Mouse (Mus musculus): ENCODE results near the gene Clic6. TPM values are rescaled to one million over a fixed set of nuclear protein-coding genes. Genes with fewer than 3 reads are reported as not detected.

Gene Clic6
- polyA plus RNA-seq, 1 experiment from 2014 or later = 1.5 TPM

GRCm38 (mm10) chr16:92470706-92471105 is 14.8 kb upstream of the Clic6 start, which contains the start of gene Rcan1:
Gene Rcan1, minus strand, starts transcription at chr16:92470867.
- no peak within 1 kb of the TSS for H3K27ac ChIP-seq (replicated peaks)
- no peak within 1 kb of the TSS for H3K4me2 ChIP-seq
- ATAC-seq (ENCODE audit: extremely low read depth, insufficient number of reproducible peaks, low FRiP score, low TSS enrichment) = no peak
- WGBS = 60% methylated on average over 6 of the region's 6 CpGs
- no peaks in the 10 kb centered on the region for H3K9me3 ChIP-seq
- no peaks in the 10 kb centered on the region for H3K27me3 ChIP-seq (replicated peaks)
- H3K9ac ChIP-seq = no peak within 1 kb of the TSS
- no peak within 1 kb of the TSS for H3K4me3 ChIP-seq
- H3K36me3 ChIP-seq = no peaks in the 10 kb centered on the region
- peaks cover 15% of the 10 kb centered on the region for H3K4me1 ChIP-seq

- 47% methylated on average over 3 of the region's 3 CpGs for WGBS
- ATAC-seq (ENCODE audit: extremely low read depth, insufficient number of reproducible peaks, low FRiP score, low TSS enrichment) = no peak
- H3K9ac ChIP-seq = no peak overlapping the region
- peaks cover 8% of the 10 kb centered on the region; the same call in 1 of the 2 replicates for H3K4me1 ChIP-seq
- H3K27ac ChIP-seq (replicated peaks) = no peak overlapping the region
- H3K9me3 ChIP-seq = no peaks in the 10 kb centered on the region
- H3K4me3 ChIP-seq = no peak overlapping the region
- H3K4me2 ChIP-seq = no peak overlapping the region
- peaks cover 9% of the 10 kb centered on the region; the same call in 1 of the 2 replicates for H3K27me3 ChIP-seq (replicated peaks)
- no peaks in the 10 kb centered on the region for H3K36me3 ChIP-seq
These were observed 12.6 kb upstream of the Clic6 start for GRCm38 (mm10) chr16:92472898-92473297.

- H3K27me3 ChIP-seq (replicated peaks) = peaks cover 27% of the 10 kb centered on the region
- H3K36me3 ChIP-seq = no peaks in the 10 kb centered on the region
- H3K4me3 ChIP-seq = peak overlapping the region; percentile 33
- H3K9me3 ChIP-seq = no peaks in the 10 kb centered on the region
- peaks cover 11% of the 10 kb centered on the region; the same call in 1 of the 2 replicates for H3K4me1 ChIP-seq
- peak; percentile 82 for ATAC-seq (ENCODE audit: extremely low read depth, insufficient number of reproducible peaks, low FRiP score, low TSS enrichment)
- 0 out of 2 replicates have a peak overlapping the region, but pooled peaks have one; percentile 3 for H3K27ac ChIP-seq (replicated peaks)
- peak overlapping the region; percentile 58 for H3K4me2 ChIP-seq
- peak overlapping the region; percentile 33; the same call in 1 of the 2 replicates for H3K9ac ChIP-seq
- 34% methylated on average over 25 of the region's 25 CpGs for WGBS
These were observed 10.3 kb upstream of the Clic6 start for GRCm38 (mm10) chr16:92475093-92475860.

GRCm38 (mm10) chr16:92478561-92479150 is 6.9 kb upstream of the Clic6 start:
- peaks cover 8% of the 10 kb centered on the region; the same call in 1 of the 2 replicates for H3K4me1 ChIP-seq
- no peak overlapping the region for H3K27ac ChIP-seq (replicated peaks)
- peak overlapping the region; percentile 42 for H3K4me3 ChIP-seq
- no peaks in the 10 kb centered on the region for H3K9me3 ChIP-seq
- ATAC-seq (ENCODE audit: extremely low read depth, insufficient number of reproducible peaks, low FRiP score, low TSS enrichment) = no peak
- peak overlapping the region; percentile 68 for H3K4me2 ChIP-seq
- 9% methylated on average over 23 of the region's 23 CpGs for WGBS
- peak overlapping the region; percentile 58 for H3K9ac ChIP-seq
- H3K36me3 ChIP-seq = no peaks in the 10 kb centered on the region
- peaks cover 37% of the 10 kb centered on the region for H3K27me3 ChIP-seq (replicated peaks)

- Histone ChIP-seq H3K27ac (replicated peaks) (no peak overlapping the region), H3K4me1 (peaks cover 7% of the 10 kb centered on the region), H3K36me3 (no peaks in the 10 kb centered on the region), H3K4me2 (no peak overlapping the region), H3K9ac (no peak overlapping the region), H3K4me3 (no peak overlapping the region), H3K27me3 (replicated peaks) (peaks cover 6% of the 10 kb centered on the region; the same call in 1 of the 2 replicates), H3K9me3 (no peaks in the 10 kb centered on the region)
- ATAC-seq (ENCODE audit: extremely low read depth, insufficient number of reproducible peaks, low FRiP score, low TSS enrichment) = no peak
- WGBS = 67% methylated on average over 6 of the region's 6 CpGs
These were observed 1.6 kb downstream of the Clic6 start for GRCm38 (mm10) chr16:92487086-92487485.

- H3K9ac ChIP-seq = no peak overlapping the region
These were observed 2.0 kb downstream of the Clic6 start for GRCm38 (mm10) chr16:92487489-92487888.

GRCm38 (mm10) chr16:92488456-92488855 is 2.9 kb downstream of the Clic6 start:
- Histone ChIP-seq H3K4me3 (no peak overlapping the region), H3K27ac (replicated peaks) (no peak overlapping the region), H3K4me2 (no peak overlapping the region), H3K9me3 (no peaks in the 10 kb centered on the region), H3K4me1 (peaks cover 13% of the 10 kb centered on the region), H3K27me3 (replicated peaks) (peaks cover 6% of the 10 kb centered on the region; the same call in 1 of the 2 replicates), H3K9ac (no peak overlapping the region), H3K36me3 (no peaks in the 10 kb centered on the region)
- 88% methylated on average over 5 of the region's 5 CpGs for WGBS
- ATAC-seq (ENCODE audit: extremely low read depth, insufficient number of reproducible peaks, low FRiP score, low TSS enrichment) = no peak

More at GRCm38 (mm10) chr16:92487489-92487888, 2.0 kb downstream of the Clic6 start:
- Histone ChIP-seq H3K4me1 (peaks cover 11% of the 10 kb centered on the region), H3K4me2 (no peak overlapping the region), H3K27ac (replicated peaks) (no peak overlapping the region), H3K36me3 (no peaks in the 10 kb centered on the region), H3K27me3 (replicated peaks) (peaks cover 6% of the 10 kb centered on the region; the same call in 1 of the 2 replicates), H3K9me3 (no peaks in the 10 kb centered on the region), H3K4me3 (no peak overlapping the region)
- WGBS = 38% methylated on average over 4 of the region's 4 CpGs
- no peak for ATAC-seq (ENCODE audit: extremely low read depth, insufficient number of reproducible peaks, low FRiP score, low TSS enrichment)

GRCm38 (mm10) chr16:92489356-92489755 is 3.8 kb downstream of the Clic6 start:
- Histone ChIP-seq H3K4me2 (no peak overlapping the region), H3K4me1 (peaks cover 22% of the 10 kb centered on the region), H3K27ac (replicated peaks) (0 out of 2 replicates have a peak overlapping the region, but pooled peaks have one; percentile 8), H3K9ac (no peak overlapping the region), H3K9me3 (no peaks in the 10 kb centered on the region), H3K4me3 (no peak overlapping the region), H3K27me3 (replicated peaks) (no peaks in the 10 kb centered on the region), H3K36me3 (no peaks in the 10 kb centered on the region)
- 47% methylated on average over 9 of the region's 9 CpGs for WGBS
- ATAC-seq (ENCODE audit: extremely low read depth, insufficient number of reproducible peaks, low FRiP score, low TSS enrichment) = no peak

GRCm38 (mm10) chr16:92497851-92498588 is 12.5 kb downstream of the Clic6 start:
- Histone ChIP-seq H3K36me3 (no peaks in the 10 kb centered on the region), H3K4me2 (peak overlapping the region; percentile 96)

GRCm38 (mm10) chr16:92498589-92498981 is 13.0 kb downstream of the Clic6 start:
- peaks cover 64% of the 10 kb centered on the region for H3K27me3 ChIP-seq (replicated peaks)
- H3K4me1 ChIP-seq = peaks cover 31% of the 10 kb centered on the region
- no peaks in the 10 kb centered on the region for H3K9me3 ChIP-seq
- peak overlapping the region; percentile 96 for H3K4me2 ChIP-seq
- H3K27ac ChIP-seq (replicated peaks) = no peak overlapping the region
- WGBS = 1% methylated on average over 34 of the region's 34 CpGs
- peak overlapping the region; percentile 80 for H3K9ac ChIP-seq
- peak overlapping the region; percentile 68 for H3K4me3 ChIP-seq
- H3K36me3 ChIP-seq = no peaks in the 10 kb centered on the region
- no peak for ATAC-seq (ENCODE audit: extremely low read depth, insufficient number of reproducible peaks, low FRiP score, low TSS enrichment)

More at GRCm38 (mm10) chr16:92497851-92498588, 12.5 kb downstream of the Clic6 start:
- H3K9ac ChIP-seq = peak overlapping the region; percentile 80
- H3K9me3 ChIP-seq = no peaks in the 10 kb centered on the region
- H3K4me3 ChIP-seq = peak overlapping the region; percentile 68
- H3K4me1 ChIP-seq = peaks cover 32% of the 10 kb centered on the region
- no peak for ATAC-seq (ENCODE audit: extremely low read depth, insufficient number of reproducible peaks, low FRiP score, low TSS enrichment)
- H3K27me3 ChIP-seq (replicated peaks) = peaks cover 64% of the 10 kb centered on the region
- 11% methylated on average over 26 of the region's 26 CpGs for WGBS
- H3K27ac ChIP-seq (replicated peaks) = no peak overlapping the region

- H3K9ac ChIP-seq = peak overlapping the region; percentile 80
- H3K9me3 ChIP-seq = no peaks in the 10 kb centered on the region
- H3K4me2 ChIP-seq = peak overlapping the region; percentile 96
- H3K36me3 ChIP-seq = no peaks in the 10 kb centered on the region
- H3K4me1 ChIP-seq = peaks cover 23% of the 10 kb centered on the region
- H3K4me3 ChIP-seq = peak overlapping the region; percentile 68
- H3K27ac ChIP-seq (replicated peaks) = no peak overlapping the region
- H3K27me3 ChIP-seq (replicated peaks) = peaks cover 64% of the 10 kb centered on the region
- ATAC-seq (ENCODE audit: extremely low read depth, insufficient number of reproducible peaks, low FRiP score, low TSS enrichment) = no peak
- 20% methylated on average over 15 of the region's 15 CpGs for WGBS
These were observed 13.8 kb downstream of the Clic6 start for GRCm38 (mm10) chr16:92499324-92499723.
